Mouse (Mus musculus): ENCODE data around the gene Bricd5. TPM values are rescaled to one million over a fixed set of nuclear protein-coding genes. Genes with fewer than 3 reads are reported as not detected.

Gene Bricd5
- polyA plus RNA-seq, 1 experiment from 2014 or later = 0.26 TPM

DNA sequence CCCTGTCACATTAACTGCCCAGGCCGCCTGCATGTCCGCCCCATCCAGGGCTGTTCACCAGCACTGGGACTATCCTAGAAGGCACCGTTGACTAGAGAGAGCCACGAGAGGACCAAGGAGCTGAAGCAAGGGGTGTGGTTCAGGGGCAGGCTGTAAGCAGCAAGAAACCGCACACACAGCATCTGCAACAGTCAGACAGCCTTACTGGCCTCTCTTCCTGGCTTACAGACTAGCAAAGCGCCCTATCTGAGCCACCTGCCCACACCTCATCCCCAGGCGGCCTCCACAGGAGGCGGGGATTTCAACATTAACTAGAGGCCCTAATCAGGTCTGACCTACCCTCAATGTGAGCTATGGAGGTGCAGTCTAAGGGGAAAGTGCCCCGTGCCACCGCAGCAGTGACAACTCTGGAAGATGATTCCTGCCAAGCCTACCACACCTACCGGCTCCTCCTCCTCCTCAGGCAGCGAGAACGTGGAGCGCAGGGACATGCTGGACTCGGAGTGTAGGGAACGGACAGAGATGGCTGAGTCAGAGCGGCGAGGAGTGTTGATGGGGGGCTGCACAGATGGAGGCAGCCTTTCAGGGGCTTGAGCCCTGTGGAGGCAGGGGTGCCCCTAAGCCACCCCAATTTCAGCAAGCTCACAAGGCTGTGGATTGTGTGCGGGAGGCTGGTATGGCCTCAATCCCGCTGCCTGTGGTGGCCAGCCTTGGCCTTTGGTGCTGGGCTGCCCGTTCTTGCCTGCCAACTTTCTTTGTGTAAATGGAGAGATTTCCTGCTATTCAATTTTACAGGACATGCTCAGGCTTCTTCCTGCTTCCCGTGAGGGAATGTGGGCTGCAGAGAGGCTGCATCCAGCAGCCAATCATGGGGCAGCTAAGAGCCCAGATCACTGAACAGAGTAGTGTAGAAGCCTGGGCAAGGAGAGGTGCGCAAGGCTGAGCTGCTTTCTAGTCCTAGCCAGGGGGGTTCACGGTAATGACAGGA, 40.9 kb downstream of the Bricd5 start:
- Histone ChIP-seq H3K36me3 (ENCODE audit: poor library complexity, severe bottlenecking) (peaks cover 92% of the 10 kb centered on the region), H3K4me1 (no peaks in the 10 kb centered on the region), H3K27me3 (no peaks in the 10 kb centered on the region), H3K4me3 (no peak overlapping the region), H3K27ac (0 out of 2 replicates have a peak overlapping the region, but pooled peaks have one; percentile 2), H3K9ac (no peak overlapping the region), H3K4me2 (no peak overlapping the region), H3K9me3 (replicated peaks) (no peaks in the 10 kb centered on the region)
- no peak for ATAC-seq
- 86% methylated on average over 24 of the region's 24 CpGs for WGBS

DNA sequence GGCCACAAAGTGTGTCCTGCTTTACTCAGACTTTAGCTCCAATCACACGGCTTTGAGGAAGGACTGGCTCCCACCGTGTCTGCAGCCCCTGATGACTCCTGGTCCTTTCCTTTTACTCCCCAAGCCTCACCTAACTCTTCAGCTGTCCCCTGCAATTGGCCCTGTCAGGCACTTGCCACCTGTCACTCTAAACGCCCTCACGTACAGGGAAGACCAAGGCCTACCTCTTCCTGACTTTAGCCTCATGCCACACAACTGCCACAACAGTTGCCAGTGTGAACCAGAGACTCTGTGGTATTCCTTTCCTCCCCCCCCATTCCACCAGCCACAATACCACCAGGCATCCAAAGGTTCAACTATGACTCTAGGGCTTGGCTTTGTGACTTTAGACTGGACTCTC, 46.8 kb downstream of the Bricd5 start:
- no peak overlapping the region for H3K4me3 ChIP-seq
- no peak overlapping the region for H3K27ac ChIP-seq
- H3K9ac ChIP-seq = no peak overlapping the region
- H3K9me3 ChIP-seq (replicated peaks) = no peaks in the 10 kb centered on the region
- peaks cover 52% of the 10 kb centered on the region for H3K36me3 ChIP-seq (ENCODE audit: poor library complexity, severe bottlenecking)
- H3K4me1 ChIP-seq = 0 out of 2 replicates have a peak, but pooled peaks cover 8% of the 10 kb centered on the region
- no peak for ATAC-seq
- H3K27me3 ChIP-seq = no peaks in the 10 kb centered on the region
- no peak overlapping the region for H3K4me2 ChIP-seq
- 84% methylated on average over 4 of the region's 4 CpGs for WGBS

DNA sequence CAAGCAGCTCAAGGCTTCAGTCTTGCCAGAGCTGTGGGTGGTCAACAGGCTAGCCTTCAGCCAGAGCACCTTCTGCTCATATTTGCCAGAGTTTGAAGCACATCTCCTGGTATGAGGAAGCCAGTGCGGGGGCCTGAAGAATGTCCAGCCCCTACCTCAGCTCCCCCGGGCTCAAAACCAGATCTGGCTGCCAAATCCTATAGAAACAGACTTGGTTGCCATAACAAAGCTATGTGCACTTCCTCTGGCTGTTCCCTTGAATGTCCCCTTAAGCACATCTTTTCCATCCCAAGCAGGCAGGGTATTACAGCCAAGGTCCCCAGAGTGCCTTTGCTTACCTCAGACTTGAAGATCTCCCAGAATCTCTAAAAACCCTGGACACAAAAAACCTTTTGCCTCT, 51.0 kb downstream of the Bricd5 start:
- Histone ChIP-seq H3K36me3 (ENCODE audit: poor library complexity, severe bottlenecking) (peaks cover 21% of the 10 kb centered on the region), H3K27ac (no peak overlapping the region), H3K27me3 (no peaks in the 10 kb centered on the region), H3K4me1 (peaks cover 37% of the 10 kb centered on the region), H3K9ac (peak overlapping the region; percentile 30; the same call in 1 of the 2 replicates), H3K4me2 (no peak overlapping the region), H3K4me3 (no peak overlapping the region), H3K9me3 (replicated peaks) (no peaks in the 10 kb centered on the region)
- no peak for ATAC-seq
- WGBS = 87% methylated on average over 2 of the region's 2 CpGs

Other genes starting within 250 kb of the Bricd5 start
- gene Ccnf, start 222.4 kb upstream of the Bricd5 start, polyA plus RNA-seq (2015; fragmentation: Nextera tagmentation; extraction: Ambion mirVana) = 60.2 and 66.1 TPM in 2 replicates
- 0.06 TPM in 1 of 2 replicates, not detected in the other for gene Abca17, start 122.8 kb upstream of the Bricd5 start, polyA plus RNA-seq (2015; fragmentation: Nextera tagmentation; extraction: Ambion mirVana)
- 14.7 and 16.4 TPM in 2 replicates for gene Abca3, start 121.9 kb upstream of the Bricd5 start, polyA plus RNA-seq (2015; fragmentation: Nextera tagmentation; extraction: Ambion mirVana)
- gene Rnps1, start 59.3 kb upstream of the Bricd5 start, polyA plus RNA-seq (2015; fragmentation: Nextera tagmentation; extraction: Ambion mirVana) = 367 and 402 TPM in 2 replicates
- 59.6 and 62.5 TPM in 2 replicates for gene Eci1, start 47.2 kb upstream of the Bricd5 start, polyA plus RNA-seq (2015; fragmentation: Nextera tagmentation; extraction: Ambion mirVana)
- 4.4 and 4.7 TPM in 2 replicates for gene Dnase1l2, start 30.8 kb upstream of the Bricd5 start, polyA plus RNA-seq (2015; fragmentation: Nextera tagmentation; extraction: Ambion mirVana)
- gene E4f1, start 3.6 kb upstream of the Bricd5 start, polyA plus RNA-seq (2015; fragmentation: Nextera tagmentation; extraction: Ambion mirVana) = 38.8 and 39.8 TPM in 2 replicates
- gene Pgp, start 3.5 kb upstream of the Bricd5 start, polyA plus RNA-seq (2015; fragmentation: Nextera tagmentation; extraction: Ambion mirVana) = 52.3 and 56.7 TPM in 2 replicates
- 33.9 and 39.1 TPM in 2 replicates for gene Mlst8, start 5.2 kb downstream of the Bricd5 start, polyA plus RNA-seq (2015; fragmentation: Nextera tagmentation; extraction: Ambion mirVana)
- gene Caskin1, start 14.7 kb downstream of the Bricd5 start, polyA plus RNA-seq (2015; fragmentation: Nextera tagmentation; extraction: Ambion mirVana) = 15.0 and 16.7 TPM in 2 replicates
- gene Traf7, start 54.1 kb downstream of the Bricd5 start, polyA plus RNA-seq (2015; fragmentation: Nextera tagmentation; extraction: Ambion mirVana) = 97.1 and 109 TPM in 2 replicates
- gene Rab26, start 60.3 kb downstream of the Bricd5 start, polyA plus RNA-seq (2015; fragmentation: Nextera tagmentation; extraction: Ambion mirVana) = 3.7 and 4.1 TPM in 2 replicates
- 11.9 and 16.9 TPM in 2 replicates for gene Pkd1, start 76.0 kb downstream of the Bricd5 start, polyA plus RNA-seq (2015; fragmentation: Nextera tagmentation; extraction: Ambion mirVana)
- 60.5 and 75.1 TPM in 2 replicates for gene Tsc2, start 158.7 kb downstream of the Bricd5 start, polyA plus RNA-seq (2015; fragmentation: Nextera tagmentation; extraction: Ambion mirVana)
- 13.8 and 15.3 TPM in 2 replicates for gene Nthl1, start 158.8 kb downstream of the Bricd5 start, polyA plus RNA-seq (2015; fragmentation: Nextera tagmentation; extraction: Ambion mirVana)
- gene Slc9a3r2, start 176.4 kb downstream of the Bricd5 start, polyA plus RNA-seq (2015; fragmentation: Nextera tagmentation; extraction: Ambion mirVana) = 15.0 and 16.0 TPM in 2 replicates
- not detected in 2 replicates for gene Npw, start 184.6 kb downstream of the Bricd5 start, polyA plus RNA-seq (2015; fragmentation: Nextera tagmentation; extraction: Ambion mirVana)
- 14.9 and 16.2 TPM in 2 replicates for gene Zfp598, start 195.8 kb downstream of the Bricd5 start, polyA plus RNA-seq (2015; fragmentation: Nextera tagmentation; extraction: Ambion mirVana)
- gene Syngr3, start 216.1 kb downstream of the Bricd5 start, polyA plus RNA-seq (2015; fragmentation: Nextera tagmentation; extraction: Ambion mirVana) = 61.0 and 68.7 TPM in 2 replicates
- 40.7 and 42.5 TPM in 2 replicates for gene Gfer, start 222.3 kb downstream of the Bricd5 start, polyA plus RNA-seq (2015; fragmentation: Nextera tagmentation; extraction: Ambion mirVana)
- gene Noxo1, start 222.3 kb downstream of the Bricd5 start, polyA plus RNA-seq (2015; fragmentation: Nextera tagmentation; extraction: Ambion mirVana) = 1.3 TPM in 2 replicates
- gene Tbl3, start 233.8 kb downstream of the Bricd5 start, polyA plus RNA-seq (2015; fragmentation: Nextera tagmentation; extraction: Ambion mirVana) = 86.9 and 107 TPM in 2 replicates
- gene Rnf151, start 244.2 kb downstream of the Bricd5 start, polyA plus RNA-seq (2015; fragmentation: Nextera tagmentation; extraction: Ambion mirVana) = 0.18 TPM in 1 of 2 replicates, not detected in the other
- gene Rps2, start 244.2 kb downstream of the Bricd5 start, polyA plus RNA-seq (2015; fragmentation: Nextera tagmentation; extraction: Ambion mirVana) = 992 and 1,023 TPM in 2 replicates

Measured in forebrain, embryonic 13.5 days (tissue).